Mouse (Mus musculus) thymus, adult 2 months (tissue): ENCODE results near the gene Cyfip1. TPM values are rescaled to one million over a fixed set of nuclear protein-coding genes. Genes with fewer than 3 reads are reported as not detected.

Source experiments
- DNase-seq: peaks from one replicate; pipeline ENCODE4 v3.0.0; 2021
- H3K27ac ChIP-seq: fragments of 200-500 bp; 2 replicates; pipeline ENCODE4 v1.5.1; 2012; ENCODE audit warnings: low read length, control low read depth; ENCODE audit not compliant: control insufficient read depth, insufficient read depth
- H3K27me3 ChIP-seq: fragments of 200-500 bp; 2 replicates; pipeline ENCODE4 v1.6.1; 2012; ENCODE audit warnings: mild to moderate bottlenecking, low read length, moderate library complexity, mixed read lengths; ENCODE audit not compliant: control insufficient read depth, insufficient read depth
- H3K36me3 ChIP-seq: fragments of 200-500 bp; 2 replicates; pipeline ENCODE4 v1.6.1; 2012; ENCODE audit warnings: mild to moderate bottlenecking, low read length, moderate library complexity; ENCODE audit not compliant: control insufficient read depth, insufficient read depth
- H3K4me1 ChIP-seq: fragments of 200-500 bp; replicated peaks from 2 replicates; pipeline ENCODE4 v1.6.1; 2012; ENCODE audit warnings: low read length; ENCODE audit not compliant: control insufficient read depth, insufficient read depth
- H3K4me3 ChIP-seq: fragments of 200-500 bp; 2 replicates; pipeline ENCODE4 v1.5.1; 2012; ENCODE audit warnings: mild to moderate bottlenecking, low read length, control low read depth, moderate library complexity; ENCODE audit not compliant: control insufficient read depth, insufficient read depth
- CTCF ChIP-seq: fragments of 200-500 bp; IDR thresholded peaks from 2 replicates; pipeline ENCODE4 v1.5.1; 2012; ENCODE audit warnings: mild to moderate bottlenecking, control low read depth, low read length, moderate library complexity, borderline replicate concordance; ENCODE audit not compliant: control insufficient read depth, poor library complexity, insufficient read depth; ENCODE audit errors: extremely low read depth
- POLR2A ChIP-seq: fragments of 200-500 bp; IDR thresholded peaks from 2 replicates; pipeline ENCODE4 v1.6.1; 2012; ENCODE audit warnings: mild to moderate bottlenecking, low read length, control low read depth, moderate library complexity; ENCODE audit not compliant: control insufficient read depth, poor library complexity, insufficient read depth; ENCODE audit errors: extremely low read depth
- WGBS: fragments of 180-500 bp; shearing (Covaris S2); methylation state at CpG from one replicate; pipeline ENCODE4 v1.1.7; 2018; 5-methylcytosine and 5-hydroxymethylcytosine counted together
- polyA plus RNA-seq: library from polyadenylated mRNA; depleted of rRNA; stranded (reverse); fragments of >200 nt; gene quantifications from 2 replicates; pipeline ENCODE4 v1.2.3, GENCODE M21; 2012

The Cyfip1 gene
- polyA plus RNA-seq, 1 experiment: 15.7 TPM

DNA sequence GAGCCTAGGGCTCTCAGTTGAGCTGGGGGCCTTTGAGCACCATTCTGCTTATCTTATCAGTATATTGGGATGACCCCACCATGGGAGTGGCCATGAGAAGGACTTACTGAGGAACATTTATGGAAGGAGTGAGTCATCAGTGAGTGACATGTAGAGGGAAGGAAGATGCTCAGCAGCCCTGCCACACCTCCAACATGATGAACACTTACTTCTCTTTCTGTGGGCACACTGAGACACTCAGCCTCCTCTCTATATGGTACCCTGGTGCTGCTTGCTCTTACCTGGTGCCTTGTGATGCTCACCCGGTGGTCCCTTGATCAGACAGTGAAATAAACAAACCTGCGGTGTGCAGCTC lies 17.9 kb downstream of the Cyfip1 start:
- DNase-seq: no peak
- no peak overlapping the region for H3K4me3 ChIP-seq

DNA sequence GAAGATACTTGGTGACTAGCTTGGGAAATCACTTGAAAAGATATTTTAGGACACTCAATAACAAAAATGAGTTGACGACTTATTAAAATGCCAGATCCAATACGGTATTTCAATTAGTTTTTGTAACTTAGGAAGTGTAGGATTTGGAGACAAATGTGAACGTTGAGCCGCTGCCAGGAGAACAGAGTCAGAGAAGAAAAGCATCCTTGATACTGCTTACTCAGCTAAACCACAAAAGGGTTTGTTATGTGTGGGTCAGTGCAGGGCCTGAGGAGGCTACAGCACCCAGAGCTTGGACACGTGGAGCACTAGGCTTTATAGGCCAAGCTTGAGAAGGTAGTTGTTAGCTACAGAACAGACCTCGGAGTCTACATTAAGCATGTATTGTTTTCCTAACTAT lies 18.4 kb downstream of the Cyfip1 start:
- no peak for DNase-seq
- Histone ChIP-seq H3K27ac (no peak overlapping the region), H3K4me1 (no peaks in the 10 kb centered on the region), H3K36me3 (no peaks in the 10 kb centered on the region), H3K4me3 (no peak overlapping the region), H3K27me3 (no peaks in the 10 kb centered on the region)
- TF ChIP-seq POLR2A (no peak), CTCF (no peak)
- WGBS: 94% methylated on average over 6 of the region's 6 CpGs

More for the DNA sequence above, 17.9 kb downstream of the Cyfip1 start:
- H3K27me3 ChIP-seq: no peaks in the 10 kb centered on the region
- H3K36me3 ChIP-seq: no peaks in the 10 kb centered on the region
- H3K27ac ChIP-seq: no peak overlapping the region
- H3K4me1 ChIP-seq: no peaks in the 10 kb centered on the region
- TF ChIP-seq CTCF (no peak), POLR2A (no peak)
- 94% methylated on average over 2 of the region's 2 CpGs for WGBS

DNA sequence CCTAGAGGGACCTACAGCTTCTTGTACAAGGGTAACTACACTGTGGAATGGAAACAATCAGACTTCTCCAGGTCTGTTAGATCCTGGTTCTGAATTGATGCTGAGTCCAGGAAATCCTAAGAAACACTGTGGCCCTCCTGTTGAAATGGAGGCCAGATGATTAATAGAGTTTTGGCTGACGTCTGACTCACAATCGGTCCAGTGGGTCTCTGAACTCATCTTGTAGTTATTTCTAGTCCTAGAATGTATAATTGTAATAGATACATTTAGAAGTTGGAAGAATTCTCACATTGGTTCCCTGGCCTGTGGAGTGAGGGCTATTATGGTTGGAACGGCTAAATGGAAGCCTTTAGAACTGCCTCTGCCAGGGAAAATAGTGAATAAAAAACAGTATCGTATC lies 19.6 kb downstream of the Cyfip1 start:
- TF ChIP-seq CTCF: no peak
- no peak for TF ChIP-seq POLR2A
- H3K27ac ChIP-seq: no peak overlapping the region
- no peak overlapping the region for H3K4me3 ChIP-seq
- H3K36me3 ChIP-seq: no peaks in the 10 kb centered on the region
- H3K27me3 ChIP-seq: no peaks in the 10 kb centered on the region
- no peaks in the 10 kb centered on the region for H3K4me1 ChIP-seq
- DNase-seq: no peak
- 97% methylated on average over 4 of the region's 4 CpGs for WGBS

DNA sequence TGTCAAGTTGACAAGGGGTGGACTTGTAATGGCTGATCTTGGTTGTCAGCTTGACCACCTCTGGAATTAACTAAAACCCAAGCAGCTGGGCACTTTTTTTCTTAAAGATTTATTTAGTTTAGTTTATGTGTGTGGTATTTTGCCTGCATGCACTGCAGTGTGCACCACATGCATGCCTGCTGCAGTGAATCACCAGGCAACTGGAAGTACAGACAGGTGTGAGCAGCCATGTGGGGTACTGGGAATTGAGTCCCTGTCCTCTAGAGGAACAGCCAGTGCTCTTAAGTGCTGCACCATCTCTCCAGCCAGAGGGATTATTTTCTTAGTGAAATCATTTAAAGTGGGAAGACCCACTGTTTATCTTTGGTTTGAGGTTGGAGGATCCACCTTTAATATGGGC lies 23.5 kb downstream of the Cyfip1 start:
- DNase-seq: no peak
- no peaks in the 10 kb centered on the region for H3K36me3 ChIP-seq
- no peaks in the 10 kb centered on the region for H3K4me1 ChIP-seq
- TF ChIP-seq CTCF: no peak
- no peak for TF ChIP-seq POLR2A
- no peak overlapping the region for H3K4me3 ChIP-seq
- no peak overlapping the region for H3K27ac ChIP-seq
- H3K27me3 ChIP-seq: no peaks in the 10 kb centered on the region

DNA sequence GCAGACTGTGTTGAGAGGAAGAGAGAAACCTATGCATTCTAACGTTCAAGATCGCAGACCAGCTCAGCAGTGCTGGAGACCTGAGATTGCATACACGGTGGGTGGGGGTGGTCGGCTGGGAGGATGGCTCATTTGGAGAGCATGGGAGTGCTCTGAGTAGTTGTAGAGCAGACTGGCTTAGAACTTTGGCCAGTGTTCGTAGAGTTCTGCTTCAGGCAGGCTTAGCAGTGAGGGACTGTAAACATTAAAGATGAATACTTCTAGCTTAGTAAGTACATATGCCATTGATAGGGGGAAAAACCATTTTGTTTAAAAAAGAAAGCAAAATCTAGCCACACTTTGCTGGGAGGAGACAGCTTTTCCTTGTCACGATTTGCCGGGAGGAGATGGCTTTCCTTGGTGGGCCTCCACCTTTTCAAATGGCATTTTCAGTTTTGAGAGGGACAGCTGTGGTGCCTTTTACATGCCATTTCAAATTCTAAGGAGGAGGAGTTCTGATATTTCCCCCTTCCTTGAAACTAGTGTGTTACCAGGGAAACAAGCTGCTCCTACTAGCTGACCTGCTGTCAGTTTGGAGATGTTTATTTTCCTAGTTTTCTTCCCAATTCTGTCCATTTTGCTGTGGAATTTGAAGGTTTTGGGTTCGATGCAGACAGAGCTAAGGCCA lies 24.3 kb downstream of the Cyfip1 start:
- Histone ChIP-seq H3K4me3 (no peak overlapping the region), H3K27me3 (no peaks in the 10 kb centered on the region), H3K4me1 (no peaks in the 10 kb centered on the region), H3K27ac (no peak overlapping the region), H3K36me3 (no peaks in the 10 kb centered on the region)
- 91% methylated on average over 8 of the region's 8 CpGs for WGBS
- no peak for DNase-seq
- TF ChIP-seq CTCF (no peak), POLR2A (no peak)

DNA sequence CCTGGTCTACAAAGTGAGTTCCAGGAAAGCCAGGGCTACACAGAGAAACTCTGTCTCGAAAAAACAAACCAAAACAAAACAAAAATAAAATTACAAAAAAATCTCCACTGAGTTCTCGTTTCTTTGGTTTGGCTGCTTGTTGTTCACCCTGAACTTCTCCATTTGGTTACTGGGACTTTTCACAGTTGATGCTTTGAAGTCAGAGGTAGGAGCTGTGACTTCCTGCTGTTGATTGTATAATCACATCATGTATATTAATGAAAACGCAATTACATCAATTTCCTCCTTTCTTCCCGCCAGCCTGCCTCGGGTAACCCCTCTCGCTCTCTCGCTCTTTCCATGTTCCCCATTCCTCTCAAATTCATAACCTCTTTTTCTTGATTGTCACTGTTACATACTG lies 26.7 kb downstream of the Cyfip1 start:
- Histone ChIP-seq H3K27ac (no peak overlapping the region), H3K36me3 (no peaks in the 10 kb centered on the region), H3K27me3 (no peaks in the 10 kb centered on the region), H3K4me3 (no peak overlapping the region), H3K4me1 (no peaks in the 10 kb centered on the region)
- 32% methylated on average over 7 of the region's 7 CpGs for WGBS
- DNase-seq: no peak
- no peak for TF ChIP-seq CTCF
- TF ChIP-seq POLR2A: no peak

DNA sequence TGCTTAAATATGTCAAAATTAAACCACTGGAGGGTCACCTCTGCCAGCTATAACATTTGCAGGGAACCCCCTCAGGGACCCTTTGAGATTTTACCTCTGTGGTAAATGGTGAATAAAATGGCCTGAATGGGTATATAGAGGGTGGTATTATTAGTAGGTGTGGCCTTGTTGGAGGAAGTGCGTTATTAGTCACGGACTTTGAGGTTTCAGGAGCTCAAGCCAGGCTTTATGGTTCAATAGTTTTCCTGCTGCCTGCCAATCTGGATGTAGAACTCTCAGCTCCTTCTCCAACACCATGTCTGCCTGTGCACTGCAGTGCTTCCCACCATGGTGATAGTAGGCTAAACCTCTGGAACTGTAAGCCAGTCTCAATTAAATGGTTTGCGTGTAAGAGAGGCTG lies 27.7 kb downstream of the Cyfip1 start:
- DNase-seq: no peak
- Histone ChIP-seq H3K27me3 (no peaks in the 10 kb centered on the region), H3K36me3 (no peaks in the 10 kb centered on the region), H3K4me3 (no peak overlapping the region), H3K4me1 (no peaks in the 10 kb centered on the region), H3K27ac (no peak overlapping the region)
- no peak for TF ChIP-seq CTCF
- TF ChIP-seq POLR2A: no peak
- 95% methylated on average over 3 of the region's 3 CpGs for WGBS
